Mouse (Mus musculus): Measurements from ENCODE around the gene Clpsl2. TPM values are rescaled to one million over a fixed set of nuclear protein-coding genes. Genes with fewer than 3 reads are reported as not detected.

The Clpsl2 gene
- total and polyA plus RNA-seq, 2 experiments from 2014 or later = not detected

DNA sequence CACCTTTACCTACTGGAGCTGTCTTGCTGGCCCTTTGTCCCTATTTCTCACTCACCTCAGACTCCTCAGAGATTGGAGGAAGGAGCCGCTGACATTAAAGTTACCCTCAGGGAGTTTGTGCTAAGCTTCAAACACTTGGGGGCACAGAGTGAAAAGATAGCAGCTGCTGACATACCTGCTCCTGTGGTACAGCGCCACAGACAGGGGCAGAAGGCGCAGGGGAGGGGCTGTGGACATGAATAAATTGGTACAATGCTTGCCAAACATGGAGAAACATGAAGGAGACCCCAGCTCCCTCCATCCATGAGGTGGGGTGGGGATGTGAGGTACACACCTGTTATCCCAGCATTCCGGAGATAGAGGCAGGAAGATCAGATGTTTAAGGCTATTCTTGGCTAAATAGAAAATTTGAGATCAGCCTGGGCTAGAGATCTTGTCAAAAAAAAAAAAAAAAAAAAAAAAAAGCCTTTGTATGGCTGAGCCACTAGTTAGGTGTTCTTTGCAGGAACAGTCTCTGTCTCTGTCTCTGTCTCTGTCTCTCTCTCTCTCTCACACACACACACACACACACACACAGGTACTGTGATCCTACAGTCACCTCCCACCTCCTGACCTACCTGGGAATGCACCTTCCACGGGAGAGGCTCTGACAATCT lies 28.0 kb upstream of the Clpsl2 start:
- Histone ChIP-seq H3K27ac (ENCODE audit: low read depth) (0 out of 2 replicates have a peak overlapping the region, but pooled peaks have one; percentile 3), H3K9ac (replicated peaks; ENCODE audit: low read depth, low read length) (no peak overlapping the region), H3K4me3 (ENCODE audit: low read depth, low read length) (no peak overlapping the region), H3K9me3 (replicated peaks; ENCODE audit: control insufficient read depth, low read length) (no peaks in the 10 kb centered on the region), H3K4me2 (ENCODE audit: low read depth, low read length) (no peak overlapping the region), H3K4me1 (ENCODE audit: control insufficient read depth, insufficient read depth) (peaks cover 17% of the 10 kb centered on the region), H3K36me3 (replicated peaks; ENCODE audit: control insufficient read depth, insufficient read depth, low read length) (no peaks in the 10 kb centered on the region), H3K27me3 (ENCODE audit: control insufficient read depth, insufficient read depth, low read length) (no peaks in the 10 kb centered on the region)
- ATAC-seq (ENCODE audit: insufficient read depth, low read depth) (no peak), DNase-seq (ENCODE audit: low spot score) (no peak)
- 64% methylated on average over 5 of the region's 5 CpGs for WGBS
- no peak for TF ChIP-seq CTCF (IDR thresholded peaks at IDR 0.05; ENCODE audit: low read depth)

DNA sequence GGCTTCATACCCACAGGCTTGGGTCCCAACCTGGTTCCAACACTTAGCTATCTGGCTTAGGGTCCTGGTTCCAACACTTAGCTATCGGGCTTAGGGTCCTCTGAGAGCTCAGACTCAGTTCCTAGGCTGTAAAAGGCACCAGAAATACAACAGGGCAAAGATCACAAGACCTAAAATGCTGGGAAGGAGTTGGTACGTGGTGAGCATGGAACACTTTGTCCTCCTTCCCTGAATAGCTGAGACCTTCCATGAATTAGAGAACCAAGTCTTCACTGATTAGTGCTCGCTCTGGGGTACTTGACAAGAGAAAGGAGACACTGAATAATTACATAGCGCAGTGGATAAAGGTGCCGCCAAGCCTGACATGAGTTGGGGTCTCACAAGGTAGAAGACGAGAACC lies 27.3 kb upstream of the Clpsl2 start:
- peak overlapping the region; percentile 91 for H3K27ac ChIP-seq (ENCODE audit: low read depth)
- peak overlapping the region; percentile 98 for H3K4me2 ChIP-seq (ENCODE audit: low read depth, low read length)

DNA sequence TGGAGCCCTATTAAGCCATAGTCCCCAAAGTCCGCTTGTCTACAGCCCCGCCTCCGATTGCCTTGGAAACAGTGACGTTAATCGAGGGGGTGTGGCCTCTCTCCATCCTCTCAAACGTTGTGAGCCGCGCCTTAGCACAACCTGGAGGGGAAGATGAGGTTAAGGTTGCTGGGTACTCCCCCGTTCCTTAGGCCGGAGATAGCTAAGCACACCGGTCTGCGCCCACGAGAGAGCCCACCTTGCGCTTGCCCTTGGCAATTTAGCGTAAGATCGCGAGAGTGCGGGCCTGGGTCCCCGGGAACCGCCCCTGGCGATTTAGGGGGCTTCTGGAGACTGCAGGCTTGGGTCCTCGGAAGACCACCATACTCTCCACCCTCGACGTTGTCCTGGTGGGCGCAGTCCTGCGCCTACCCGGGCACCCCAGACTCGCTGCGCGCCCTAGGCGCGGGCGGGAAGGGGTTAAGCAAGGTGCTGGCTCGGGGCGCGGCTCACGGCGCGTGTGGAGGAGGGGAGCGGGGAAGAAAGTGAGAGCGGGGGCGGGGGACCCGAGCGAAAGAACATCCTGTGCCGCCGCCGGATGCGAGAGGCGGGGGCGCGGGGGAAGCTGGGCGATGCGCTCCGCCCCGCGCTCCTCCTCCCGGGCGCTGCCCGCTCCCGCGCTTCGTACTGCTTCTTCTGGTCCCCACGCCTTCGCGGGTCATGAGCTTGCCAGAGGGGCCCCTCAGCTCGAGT lies 26.4 kb upstream of the Clpsl2 start:
- peak overlapping the region; percentile 98 for H3K4me2 ChIP-seq (ENCODE audit: low read depth, low read length)
- DNase-seq (ENCODE audit: low spot score) (peak; percentile 94), ATAC-seq (ENCODE audit: insufficient read depth, low read depth) (peak; percentile 82)
- H3K4me1 ChIP-seq (ENCODE audit: control insufficient read depth, insufficient read depth) = peaks cover 17% of the 10 kb centered on the region
- H3K36me3 ChIP-seq (replicated peaks; ENCODE audit: control insufficient read depth, insufficient read depth, low read length) = no peaks in the 10 kb centered on the region
- WGBS = under 1% methylated on average over 55 of the region's 66 CpGs
- H3K9me3 ChIP-seq (replicated peaks; ENCODE audit: control insufficient read depth, low read length) = no peaks in the 10 kb centered on the region
- peak overlapping the region; percentile 67 for H3K4me3 ChIP-seq (ENCODE audit: low read depth, low read length)
- peak overlapping the region; percentile 91 for H3K27ac ChIP-seq (ENCODE audit: low read depth)
- peak overlapping the region; percentile 65 for H3K9ac ChIP-seq (replicated peaks; ENCODE audit: low read depth, low read length)
- no peaks in the 10 kb centered on the region for H3K27me3 ChIP-seq (ENCODE audit: control insufficient read depth, insufficient read depth, low read length)
- TF ChIP-seq CTCF (IDR thresholded peaks at IDR 0.05; ENCODE audit: low read depth) (no peak), EP300 (IDR thresholded peaks at IDR 0.05; ENCODE audit: low read depth) (peak; percentile 98)

More for the DNA sequence above, 27.3 kb upstream of the Clpsl2 start:
- peak overlapping the region; percentile 67 for H3K4me3 ChIP-seq (ENCODE audit: low read depth, low read length)
- H3K36me3 ChIP-seq (replicated peaks; ENCODE audit: control insufficient read depth, insufficient read depth, low read length) = no peaks in the 10 kb centered on the region
- DNase-seq (ENCODE audit: low spot score) = no peak
- H3K27me3 ChIP-seq (ENCODE audit: control insufficient read depth, insufficient read depth, low read length) = no peaks in the 10 kb centered on the region
- 32% methylated on average over 6 of the region's 6 CpGs for WGBS
- no peak overlapping the region for H3K9ac ChIP-seq (replicated peaks; ENCODE audit: low read depth, low read length)
- no peak for ATAC-seq (ENCODE audit: insufficient read depth, low read depth)
- no peak for TF ChIP-seq CTCF (IDR thresholded peaks at IDR 0.05; ENCODE audit: low read depth)
- TF ChIP-seq EP300 (IDR thresholded peaks at IDR 0.05; ENCODE audit: low read depth) = no peak
- H3K9me3 ChIP-seq (replicated peaks; ENCODE audit: control insufficient read depth, low read length) = no peaks in the 10 kb centered on the region
- H3K4me1 ChIP-seq (ENCODE audit: control insufficient read depth, insufficient read depth) = peaks cover 17% of the 10 kb centered on the region

DNA sequence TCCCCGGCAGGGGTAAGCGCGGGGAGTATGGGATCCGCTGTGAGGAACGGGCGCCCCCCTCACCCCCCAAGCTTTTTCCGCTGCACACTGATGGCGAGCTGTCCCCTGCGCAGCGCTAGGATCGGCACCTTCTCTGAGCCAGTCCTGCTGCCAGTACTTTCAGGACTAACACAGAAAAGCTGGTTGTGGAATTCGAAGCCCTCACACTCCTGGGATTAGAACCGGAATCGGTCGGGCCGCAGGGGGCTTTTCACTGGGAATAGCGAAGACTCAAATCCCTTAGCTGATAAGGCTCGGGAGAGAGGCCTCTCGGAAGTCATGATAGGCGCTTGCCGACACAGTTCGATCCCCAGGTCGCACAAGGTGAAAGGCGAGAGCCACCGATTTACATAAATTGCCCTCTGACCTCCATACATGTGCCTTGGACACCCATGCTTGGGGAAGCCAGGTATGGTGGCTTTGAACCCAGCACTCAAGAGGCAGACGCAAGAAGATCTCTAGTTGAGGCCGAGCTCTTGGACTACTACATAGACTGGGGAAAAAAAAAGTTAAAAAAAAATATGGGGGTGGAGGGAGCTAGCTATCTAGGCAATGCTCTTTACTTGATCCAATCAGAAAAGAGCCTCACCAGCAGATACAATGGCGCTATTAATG lies 25.7 kb upstream of the Clpsl2 start:
- Histone ChIP-seq H3K4me1 (ENCODE audit: control insufficient read depth, insufficient read depth) (peaks cover 13% of the 10 kb centered on the region), H3K27ac (ENCODE audit: low read depth) (peak overlapping the region; percentile 91), H3K36me3 (replicated peaks; ENCODE audit: control insufficient read depth, insufficient read depth, low read length) (no peaks in the 10 kb centered on the region), H3K9me3 (replicated peaks; ENCODE audit: control insufficient read depth, low read length) (no peaks in the 10 kb centered on the region), H3K27me3 (ENCODE audit: control insufficient read depth, insufficient read depth, low read length) (no peaks in the 10 kb centered on the region), H3K4me3 (ENCODE audit: low read depth, low read length) (peak overlapping the region; percentile 67), H3K9ac (replicated peaks; ENCODE audit: low read depth, low read length) (peak overlapping the region; percentile 65; the same call in 1 of the 2 replicates), H3K4me2 (ENCODE audit: low read depth, low read length) (peak overlapping the region; percentile 98)
- DNase-seq (ENCODE audit: low spot score) (no peak), ATAC-seq (ENCODE audit: insufficient read depth, low read depth) (no peak; the same call in 1 of the 2 replicates)
- TF ChIP-seq CTCF (IDR thresholded peaks at IDR 0.05; ENCODE audit: low read depth) = no peak
- TF ChIP-seq EP300 (IDR thresholded peaks at IDR 0.05; ENCODE audit: low read depth) = no peak
- WGBS = 12% methylated on average over 28 of the region's 28 CpGs

- peak overlapping the region; percentile 98 for H3K4me2 ChIP-seq (ENCODE audit: low read depth, low read length)
- no peaks in the 10 kb centered on the region for H3K36me3 ChIP-seq (replicated peaks; ENCODE audit: control insufficient read depth, insufficient read depth, low read length)
- TF ChIP-seq CTCF (IDR thresholded peaks at IDR 0.05; ENCODE audit: low read depth) (no peak), EP300 (IDR thresholded peaks at IDR 0.05; ENCODE audit: low read depth) (no peak)
- WGBS = 86% methylated on average over 23 of the region's 23 CpGs
- no peaks in the 10 kb centered on the region for H3K27me3 ChIP-seq (ENCODE audit: control insufficient read depth, insufficient read depth, low read length)
- DNase-seq (ENCODE audit: low spot score) = no peak
- no peaks in the 10 kb centered on the region for H3K9me3 ChIP-seq (replicated peaks; ENCODE audit: control insufficient read depth, low read length)
- peaks cover 7% of the 10 kb centered on the region for H3K4me1 ChIP-seq (ENCODE audit: control insufficient read depth, insufficient read depth)
- no peak for ATAC-seq (ENCODE audit: insufficient read depth, low read depth)
- no peak overlapping the region for H3K9ac ChIP-seq (replicated peaks; ENCODE audit: low read depth, low read length)
- H3K4me3 ChIP-seq (ENCODE audit: low read depth, low read length) = peak overlapping the region; percentile 67; the same call in 1 of the 2 replicates
- H3K27ac ChIP-seq (ENCODE audit: low read depth) = 0 out of 2 replicates have a peak overlapping the region, but pooled peaks have one; percentile 3
Observed at GRCm38 (mm10) chr17:28524009-28524695, 25.1 kb upstream of the Clpsl2 start.

All from heart, postnatal 0 days (tissue).